Mouse (Mus musculus) G1E (cell line): Measurements from ENCODE around the gene Zfp90.

Source experiments
- CTCF ChIP-seq: IDR thresholded peaks from 2 replicates; pipeline ENCODE4 v1.5.1; 2012; ENCODE audit warnings: low read depth, low read length, inconsistent platforms, mixed read lengths
- GATA1 ChIP-seq: IDR thresholded peaks from 2 replicates; pipeline ENCODE4 v1.6.1; 2012; ENCODE audit warnings: borderline replicate concordance, low read length, inconsistent platforms, mixed read lengths
- GATA2 ChIP-seq: IDR thresholded peaks from 2 replicates; pipeline ENCODE4 v1.6.1; 2012; ENCODE audit warnings: low read depth, low read length, inconsistent platforms, borderline replicate concordance

DNA sequence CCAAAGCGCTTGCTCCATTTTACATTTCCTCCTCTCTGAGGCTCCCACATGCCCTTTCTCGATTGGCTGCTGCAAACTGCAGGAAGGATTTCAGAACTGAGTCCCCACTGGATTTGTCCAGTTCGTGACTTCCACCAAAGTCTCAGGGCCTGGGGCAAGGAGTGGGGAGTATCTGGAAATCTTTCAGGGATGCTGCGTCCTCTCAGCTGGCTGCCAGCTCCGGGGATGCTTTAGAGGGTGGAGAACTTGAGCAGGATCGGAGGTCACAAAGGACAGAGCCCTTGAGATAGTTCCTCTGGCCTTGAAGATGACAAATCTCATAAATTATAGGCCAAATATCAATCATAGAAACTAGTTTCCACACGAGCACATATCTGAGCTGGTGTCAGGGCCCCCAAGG is 39.2 kb upstream of the Zfp90 start:
- TF ChIP-seq CTCF (no peak), GATA1 (no peak), GATA2 (no peak)
